ENCODE assay signal across 24 mouse cellular contexts in the genomic region with DNA sequence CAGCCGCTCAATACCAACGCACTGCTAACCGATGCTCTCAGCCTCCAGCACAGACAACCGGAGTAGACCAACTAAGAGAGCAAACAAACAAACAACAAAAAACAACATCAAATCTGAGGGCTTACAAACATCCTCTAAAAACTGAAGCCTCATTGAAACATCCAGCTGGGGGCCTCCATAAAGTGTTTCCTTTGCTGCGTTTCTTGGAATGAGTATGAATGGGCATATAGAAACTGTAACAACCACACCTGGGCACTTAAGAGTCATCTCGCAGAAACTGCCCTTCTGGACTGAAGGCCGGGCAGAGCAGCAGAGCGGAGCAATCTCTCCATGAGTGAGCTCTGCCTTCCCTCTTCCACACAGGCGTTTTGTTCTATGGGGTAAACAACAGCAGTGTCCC.
DNase-seq lines count a peak whose midpoint lies in the region; ATAC-seq and TF ChIP-seq lines count a peak whose summit lies in the region.
"Had no signal": no experiment of that assay in that cellular context is flagged by ENCODE, and none has a peak within 500 bp of the region (broad histone marks: within the 10 kb centered on the region; RNA-seq: fewer than 3 reads in every experiment).

No protein-coding gene starts in this region.

- 0 out of 2 replicates have a peak, but pooled peaks cover 11% of the 10 kb centered on the region for H3K36me3 ChIP-seq in intestine, postnatal 0 days (ENCODE audit: control insufficient read depth, insufficient read depth)
- H3K36me3 ChIP-seq in intestine, embryonic 15.5 days = no peaks in the 10 kb centered on the region
- 0 out of 2 replicates have a peak, but pooled peaks cover 4% of the 10 kb centered on the region for H3K36me3 ChIP-seq in lung, postnatal 0 days (ENCODE audit: insufficient read depth, low read length)
- H3K36me3 ChIP-seq in CH12.LX (replicated peaks in 1 of 2; ENCODE audit: control insufficient read depth in 1 of 2, insufficient read depth in 1 of 2, low read length in 1 of 2) = peaks cover 4 to 51% of the 10 kb centered on the region in 2 experiments
- H3K36me3 ChIP-seq: forebrain, embryonic 10.5 days had no signal

- no peak for TF ChIP-seq EP300 in lung, postnatal 0 days (IDR thresholded peaks at IDR 0.05)
- no peak for TF ChIP-seq EP300 in CH12.LX (IDR thresholded peaks at IDR 0.05; ENCODE audit: low read length)

- dilution Hi-C loops in CH12.LX (cut with MboI; ENCODE audit: extremely low pct_ligation_motif_present, extremely low pct_unique_long_range_greater_than_20kb, low sequenced_read_pairs) = no loop called here

- no peak for DNase-seq in lung, postnatal 0 days (ENCODE audit: low spot score)
- DNase-seq in lung, adult 2 months = no peak
- DNase-seq in CH12.LX (ENCODE audit: extremely low read depth) = no peak
- peak; percentile 16 for DNase-seq in R1 (ENCODE audit: low read depth, low spot score)
- DNase-seq: adrenal gland, postnatal 10 days; adrenal gland, postnatal 36 days; cerebellum, adult 18-20 months; cerebellum, adult 9-10 months; cerebellum, postnatal 14 days; gastrocnemius, postnatal 10 days; gastrocnemius, postnatal 36 days; heart, adult 2 months; heart, postnatal 14 days; heart, postnatal 4 days had no signal

- H3K79me2 ChIP-seq in CH12.LX (replicated peaks; ENCODE audit: control insufficient read depth, extremely low read depth, insufficient read depth, poor library complexity, severe bottlenecking) = no peaks in the 10 kb centered on the region

- no peaks in the 10 kb centered on the region for H3K4me1 ChIP-seq in intestine, postnatal 0 days (replicated peaks; ENCODE audit: control insufficient read depth, insufficient read depth, low read length)
- H3K4me1 ChIP-seq in intestine, embryonic 15.5 days (replicated peaks) = peaks cover 3% of the 10 kb centered on the region; the same call in 1 of the 2 replicates
- peaks cover 10% of the 10 kb centered on the region; the same call in 1 of the 2 replicates for H3K4me1 ChIP-seq in lung, postnatal 0 days (ENCODE audit: insufficient read depth, low read depth, low read length)
- peaks cover 15% of the 10 kb centered on the region for H3K4me1 ChIP-seq in lung, adult 2 months (ENCODE audit: control insufficient read depth, insufficient read depth, low read length)
- no peaks in the 10 kb centered on the region; a peak in 1 of 4 replicates for H3K4me1 ChIP-seq in CH12.LX (ENCODE audit: control insufficient read depth in 1 of 2, insufficient read depth in 2 of 2)
- H3K4me1 ChIP-seq: forebrain, embryonic 13.5 days had no signal

- no peak for TF ChIP-seq RAD21 in CH12.LX (IDR thresholded peaks at IDR 0.05; ENCODE audit: low read depth, low read length)

- ATAC-seq in intestine, postnatal 0 days = 0 out of 2 replicates have a peak, but pooled peaks have one; percentile 32
- ATAC-seq in intestine, embryonic 15.5 days = no peak
- ATAC-seq in lung, postnatal 0 days = no peak
- ATAC-seq: CD4-positive, CD25-positive, alpha-beta regulatory T cell, adult 4 months; forebrain, embryonic 13.5 days; forebrain, embryonic 16.5 days; hindbrain, embryonic 16.5 days had no signal

- no peak for TF ChIP-seq CTCF in intestine, postnatal 0 days (IDR thresholded peaks at IDR 0.05; ENCODE audit: low read depth)
- no peak for TF ChIP-seq CTCF in lung, postnatal 0 days (IDR thresholded peaks at IDR 0.05)
- TF ChIP-seq CTCF in lung, adult 2 months (IDR thresholded peaks at IDR 0.05; ENCODE audit: insufficient read depth, low read length) = no peak
- no peak for TF ChIP-seq CTCF in CH12.LX (conservative IDR thresholded peaks at IDR 0.05 in 1 of 2, IDR thresholded peaks at IDR 0.05 in 1 of 2; ENCODE audit: low read depth in 2 of 2, low read length in 2 of 2)

- TF ChIP-seq POLR2A in lung, adult 2 months (IDR thresholded peaks at IDR 0.05; ENCODE audit: borderline replicate concordance, extremely low read depth, low read depth, low read length) = no peak
- TF ChIP-seq POLR2A in CH12.LX (IDR thresholded peaks at IDR 0.05; ENCODE audit: low read depth, low read length) = no peak

- H3K4me2 ChIP-seq in intestine, postnatal 0 days (replicated peaks; ENCODE audit: low read depth) = no peak overlapping the region
- H3K4me2 ChIP-seq in intestine, embryonic 15.5 days (replicated peaks) = no peak overlapping the region
- H3K4me2 ChIP-seq in lung, postnatal 0 days (replicated peaks; ENCODE audit: low read depth, low read length) = no peak overlapping the region
- H3K4me2 ChIP-seq in CH12.LX (ENCODE audit: insufficient read depth, low read depth, poor library complexity, severe bottlenecking) = no peak overlapping the region
- H3K4me2 ChIP-seq: forebrain, embryonic 13.5 days; heart, embryonic 13.5 days; hindbrain, embryonic 13.5 days had no signal

- no peak overlapping the region for H3K9ac ChIP-seq in intestine, postnatal 0 days (ENCODE audit: low read depth, low read length)
- H3K9ac ChIP-seq in intestine, embryonic 15.5 days = no peak overlapping the region
- H3K9ac ChIP-seq in lung, postnatal 0 days (replicated peaks; ENCODE audit: low read depth) = no peak overlapping the region
- H3K9ac ChIP-seq in CH12.LX (ENCODE audit: insufficient read depth, low read depth) = no peak overlapping the region
- H3K9ac ChIP-seq: forebrain, embryonic 13.5 days; heart, embryonic 13.5 days; hindbrain, embryonic 13.5 days had no signal

- no peak overlapping the region for H3K4me3 ChIP-seq in intestine, postnatal 0 days (ENCODE audit: low read depth, low read length)
- no peak overlapping the region for H3K4me3 ChIP-seq in intestine, embryonic 15.5 days (replicated peaks)
- no peak overlapping the region for H3K4me3 ChIP-seq in lung, postnatal 0 days (ENCODE audit: low read depth, low read length)
- H3K4me3 ChIP-seq in lung, adult 2 months (replicated peaks; ENCODE audit: extremely low read depth, low read depth, low read length) = no peak overlapping the region
- no peak overlapping the region for H3K4me3 ChIP-seq in CH12.LX (replicated peaks in 1 of 3; ENCODE audit: low read depth in 2 of 3, low read length in 2 of 3, poor library complexity in 1 of 3)
- H3K4me3 ChIP-seq: forebrain, embryonic 10.5 days; forebrain, embryonic 13.5 days; heart, adult 2 months; heart, embryonic 10.5 days; heart, embryonic 13.5 days; hindbrain, embryonic 13.5 days had no signal

- WGBS in intestine, postnatal 0 days = 80% methylated on average over 9 of the region's 9 CpGs
- WGBS in intestine, embryonic 15.5 days = 84% methylated on average over 9 of the region's 9 CpGs
- WGBS in lung, postnatal 0 days = 77% methylated on average over 9 of the region's 9 CpGs
- 71% methylated on average over 9 of the region's 9 CpGs for WGBS in lung, adult 2 months

- no peaks in the 10 kb centered on the region for H3K9me3 ChIP-seq in intestine, postnatal 0 days (ENCODE audit: control insufficient read depth)
- no peaks in the 10 kb centered on the region for H3K9me3 ChIP-seq in intestine, embryonic 15.5 days
- no peaks in the 10 kb centered on the region for H3K9me3 ChIP-seq in lung, postnatal 0 days (ENCODE audit: low read length)
- H3K9me3 ChIP-seq in CH12.LX (replicated peaks; ENCODE audit: low read length) = no peaks in the 10 kb centered on the region
- H3K9me3 ChIP-seq: forebrain, embryonic 10.5 days; forebrain, embryonic 13.5 days; heart, embryonic 10.5 days; heart, embryonic 13.5 days; hindbrain, embryonic 13.5 days had no signal

- H3K27me3 ChIP-seq in intestine, postnatal 0 days (replicated peaks; ENCODE audit: control insufficient read depth, insufficient read depth, low read length) = no peaks in the 10 kb centered on the region
- no peaks in the 10 kb centered on the region for H3K27me3 ChIP-seq in intestine, embryonic 15.5 days (replicated peaks)
- H3K27me3 ChIP-seq in lung, postnatal 0 days (replicated peaks; ENCODE audit: insufficient read depth, low read length) = no peaks in the 10 kb centered on the region
- H3K27me3 ChIP-seq in CH12.LX (replicated peaks) = no peaks in the 10 kb centered on the region
- H3K27me3 ChIP-seq: forebrain, embryonic 13.5 days; heart, embryonic 13.5 days; hindbrain, embryonic 13.5 days had no signal

- no peak overlapping the region for H3K27ac ChIP-seq in intestine, postnatal 0 days (ENCODE audit: low read depth, low read length)
- H3K27ac ChIP-seq in intestine, embryonic 15.5 days = no peak overlapping the region
- peak overlapping the region; percentile 68 for H3K27ac ChIP-seq in lung, postnatal 0 days (ENCODE audit: low read length)
- no peak overlapping the region for H3K27ac ChIP-seq in CH12.LX (ENCODE audit: insufficient read depth, low read depth)
- H3K27ac ChIP-seq: forebrain, embryonic 13.5 days; heart, adult 2 months; heart, embryonic 10.5 days; heart, embryonic 13.5 days had no signal

- in situ Hi-C loops in CH12.LX (cut with MboI; ENCODE audit: low pct_ligation_motif_present, low pct_unique_long_range_greater_than_20kb, low sequenced_read_pairs) = loop anchor here (10.0 kb wide), 1 partner anchor 361 kb away; no protein-coding TSS in a partner anchor

TF ChIP-seq in CH12.LX, 34 proteins besides CTCF, POLR2A, EP300 and RAD21:
- TF ChIP-seq IRF4 (IDR thresholded peaks at IDR 0.05; ENCODE audit: low read depth, low read length) (peak; percentile 53), POLR2AphosphoS2 (IDR thresholded peaks at IDR 0.05; ENCODE audit: low read depth, low read length) (no peak), MAFK (IDR thresholded peaks at IDR 0.05; ENCODE audit: insufficient replicate concordance, low read length) (peak; percentile 56; the same call in 1 of the 2 replicates), SIN3A (IDR thresholded peaks at IDR 0.05; ENCODE audit: low read length) (no peak), JUN (IDR thresholded peaks at IDR 0.05; ENCODE audit: insufficient read depth, low read depth, low read length) (no peak; the same call in 1 of the 2 replicates), ZMIZ1 (IDR thresholded peaks at IDR 0.05; ENCODE audit: low read depth, low read length) (no peak), PAX5 (IDR thresholded peaks at IDR 0.05; ENCODE audit: low read length) (no peak), JUND (conservative IDR thresholded peaks at IDR 0.05; ENCODE audit: low read depth, low read length) (0 out of 2 replicates have a peak, but pooled peaks have one; percentile 33), ZKSCAN1 (IDR thresholded peaks at IDR 0.05; ENCODE audit: borderline replicate concordance, low read depth, low read length) (no peak), USF1 (IDR thresholded peaks at IDR 0.05; ENCODE audit: low read depth, low read length) (no peak), NELFE (IDR thresholded peaks at IDR 0.05; ENCODE audit: low read depth, low read length) (no peak), E2F4 (IDR thresholded peaks at IDR 0.05; ENCODE audit: insufficient replicate concordance, low read depth, low read length) (no peak), ELF1 (IDR thresholded peaks at IDR 0.05; ENCODE audit: low read depth, low read length) (no peak), TCF12 (IDR thresholded peaks at IDR 0.05; ENCODE audit: low read depth, low read length) (0 out of 2 replicates have a peak, but pooled peaks have one; percentile 31), SMC3 (IDR thresholded peaks at IDR 0.05; ENCODE audit: low read depth, low read length) (no peak), KAT2A (IDR thresholded peaks at IDR 0.05; ENCODE audit: insufficient replicate concordance, low read length) (no peak), MAZ (IDR thresholded peaks at IDR 0.05; ENCODE audit: low read depth, low read length) (no peak)
